Mouse (Mus musculus) testis, adult 2 months (tissue): ENCODE data around the gene Lmnb2.

Source experiments
- CTCF ChIP-seq: fragments of 200-500 bp; IDR thresholded peaks from 2 replicates; pipeline ENCODE4 v1.5.1; 2012; ENCODE audit warnings: low read depth, mild to moderate bottlenecking, inconsistent platforms, low read length, moderate library complexity; ENCODE audit not compliant: control insufficient read depth, insufficient read depth, insufficient replicate concordance
- POLR2A ChIP-seq: fragments of 200-500 bp; IDR thresholded peaks from 2 replicates; pipeline ENCODE4 v1.6.1; 2012; ENCODE audit warnings: low read depth, mild to moderate bottlenecking, inconsistent platforms, low read length, moderate library complexity; ENCODE audit not compliant: control insufficient read depth

- TF ChIP-seq CTCF (no peak), POLR2A (no peak)
Measured at GRCm38 (mm10) chr10:80935698-80936097, 17.7 kb upstream of the Lmnb2 start.
